Mouse (Mus musculus): ENCODE measurements around the gene Hdac11. TPM values are rescaled to one million over a fixed set of nuclear protein-coding genes. Genes with fewer than 3 reads are reported as not detected.

Hdac11 gene
- polyA plus RNA-seq, 1 experiment from 2014 or later = 18.6 TPM

DNA sequence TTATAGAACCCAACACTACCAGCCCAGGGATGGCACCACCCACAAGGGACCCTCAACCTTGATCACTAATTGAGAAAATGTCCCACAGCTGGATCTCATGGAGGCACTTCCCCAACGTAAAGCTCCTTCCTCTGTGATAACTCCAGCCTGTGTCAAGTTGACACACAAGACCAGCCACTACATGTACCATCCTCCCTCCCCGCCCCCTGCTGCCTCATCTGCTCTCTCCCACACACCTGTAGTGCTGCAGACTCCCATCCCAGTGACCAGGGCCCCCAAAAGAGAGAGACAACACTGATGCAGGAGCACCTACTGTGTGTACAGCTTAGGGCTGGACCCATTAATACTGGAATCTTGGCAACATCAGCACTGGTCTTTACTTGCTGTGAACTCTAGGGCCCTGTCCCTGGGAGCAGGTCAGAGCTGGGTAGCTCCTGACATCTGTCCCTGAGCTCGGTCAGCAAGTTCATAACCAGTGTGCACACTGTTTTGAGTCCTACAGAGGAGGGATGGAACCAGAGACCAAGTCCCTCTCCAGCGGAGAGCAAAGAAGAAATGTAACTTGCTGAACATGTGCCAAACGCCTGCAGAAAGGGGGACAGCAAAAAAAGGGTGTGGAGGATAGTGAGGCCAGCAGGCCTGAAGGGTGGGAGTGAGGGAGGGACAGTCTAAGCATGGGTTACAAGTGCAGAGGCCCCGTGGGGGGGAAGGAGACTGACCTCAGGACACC is 5.2 kb downstream of the Hdac11 start:
- Histone ChIP-seq H3K27ac (no peak overlapping the region), H3K9me3 (no peaks in the 10 kb centered on the region), H3K4me2 (replicated peaks) (no peak overlapping the region), H3K4me3 (no peak overlapping the region), H3K4me1 (peaks cover 61% of the 10 kb centered on the region), H3K27me3 (no peaks in the 10 kb centered on the region), H3K36me3 (peaks cover 13% of the 10 kb centered on the region), H3K9ac (no peak overlapping the region)
- no peak for ATAC-seq (ENCODE audit: low FRiP score, low read depth)
- WGBS = 66% methylated on average over 6 of the region's 6 CpGs

DNA sequence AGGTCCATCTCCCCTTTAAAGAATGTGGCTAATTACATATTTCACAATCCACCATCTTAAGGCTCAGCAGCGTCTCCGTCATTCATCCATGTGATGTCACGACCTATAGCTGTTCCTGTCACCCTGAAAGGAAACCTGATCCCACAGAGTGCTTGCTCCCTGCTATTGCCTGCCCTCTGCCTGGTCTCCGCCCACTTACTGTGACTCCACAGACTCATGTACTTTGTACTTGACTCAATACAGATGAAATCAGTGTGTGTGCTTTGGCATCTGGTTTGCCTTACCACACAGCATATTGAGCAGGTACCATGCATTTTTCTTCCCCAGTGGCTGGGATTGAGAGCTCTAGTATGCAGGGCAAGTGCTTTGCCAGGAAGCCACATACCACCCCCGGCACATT is 5.8 kb downstream of the Hdac11 start:
- no peaks in the 10 kb centered on the region for H3K27me3 ChIP-seq
- 83% methylated on average over 5 of the region's 5 CpGs for WGBS
- H3K36me3 ChIP-seq = peaks cover 16% of the 10 kb centered on the region
- no peak overlapping the region for H3K27ac ChIP-seq
- H3K4me2 ChIP-seq (replicated peaks) = no peak overlapping the region
- H3K4me3 ChIP-seq = no peak overlapping the region
- no peak for ATAC-seq (ENCODE audit: low FRiP score, low read depth)
- H3K4me1 ChIP-seq = peaks cover 55% of the 10 kb centered on the region
- no peak overlapping the region for H3K9ac ChIP-seq
- H3K9me3 ChIP-seq = no peaks in the 10 kb centered on the region

DNA sequence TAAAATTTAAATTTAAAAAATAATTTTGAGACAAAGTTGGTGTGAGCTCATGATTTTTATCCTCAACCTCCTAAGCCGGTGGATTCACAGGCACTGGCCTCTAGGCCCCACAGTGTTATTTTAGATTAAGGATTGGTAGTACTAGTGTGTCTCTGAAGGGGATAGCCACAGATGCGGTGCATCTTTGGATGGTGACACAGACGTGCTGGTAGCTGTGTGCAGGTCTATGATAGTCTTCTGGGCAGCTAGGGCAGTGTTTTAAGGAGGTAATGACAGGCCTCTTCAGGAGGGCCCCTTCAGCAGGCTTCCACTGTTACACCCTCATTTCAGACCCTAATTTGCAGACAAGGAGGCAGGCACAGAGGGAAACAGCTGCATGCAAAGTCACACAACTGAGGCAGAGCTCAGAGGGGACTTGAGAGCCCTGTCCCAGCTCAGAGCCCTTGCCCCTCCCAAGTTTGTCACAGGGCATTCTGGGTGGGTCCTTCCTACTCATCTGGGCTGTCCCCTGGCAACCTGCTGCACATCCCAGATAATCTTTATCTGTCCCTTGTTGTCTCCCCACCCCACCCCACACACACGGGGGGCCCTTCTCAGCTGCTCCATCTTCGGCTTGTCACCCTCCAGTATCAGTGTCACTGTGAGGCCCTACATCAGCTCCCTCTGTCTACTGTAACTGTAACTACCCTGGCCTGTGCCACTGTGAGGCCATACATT is 6.9 kb downstream of the Hdac11 start:
- no peaks in the 10 kb centered on the region for H3K27me3 ChIP-seq
- no peak overlapping the region for H3K27ac ChIP-seq
- H3K4me1 ChIP-seq = peaks cover 45% of the 10 kb centered on the region
- no peak overlapping the region for H3K4me2 ChIP-seq (replicated peaks)
- H3K9ac ChIP-seq = no peak overlapping the region
- no peak for ATAC-seq (ENCODE audit: low FRiP score, low read depth)
- peaks cover 26% of the 10 kb centered on the region for H3K36me3 ChIP-seq
- no peaks in the 10 kb centered on the region for H3K9me3 ChIP-seq
- WGBS = 74% methylated on average over 5 of the region's 5 CpGs
- no peak overlapping the region for H3K4me3 ChIP-seq

DNA sequence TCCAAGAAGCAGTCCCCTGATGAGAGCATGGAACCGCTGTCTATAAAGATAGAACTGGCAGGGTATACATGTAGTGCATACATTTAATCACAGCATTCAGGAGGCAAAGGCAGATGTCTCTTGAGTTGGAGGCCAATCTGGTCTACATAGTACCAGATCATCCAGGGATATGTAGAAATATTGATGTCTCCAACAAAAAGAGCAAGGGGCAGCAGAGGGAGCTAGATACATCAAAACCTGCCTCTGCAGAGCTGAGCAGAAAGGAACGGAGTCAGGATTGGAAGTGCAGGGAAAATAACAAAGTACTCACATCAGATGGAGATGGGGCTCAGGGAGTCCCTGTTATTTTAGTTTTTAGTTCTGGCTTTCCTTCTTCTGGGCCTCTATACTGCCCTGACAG is 8.1 kb downstream of the Hdac11 start:
- Histone ChIP-seq H3K4me2 (replicated peaks) (no peak overlapping the region), H3K4me3 (no peak overlapping the region), H3K27ac (0 out of 2 replicates have a peak overlapping the region, but pooled peaks have one; percentile 28), H3K9me3 (no peaks in the 10 kb centered on the region), H3K27me3 (no peaks in the 10 kb centered on the region), H3K9ac (no peak overlapping the region; the same call in 1 of the 2 replicates), H3K36me3 (peaks cover 37% of the 10 kb centered on the region), H3K4me1 (peaks cover 33% of the 10 kb centered on the region)
- 64% methylated on average over 2 of the region's 2 CpGs for WGBS
- ATAC-seq (ENCODE audit: low FRiP score, low read depth) = no peak

DNA sequence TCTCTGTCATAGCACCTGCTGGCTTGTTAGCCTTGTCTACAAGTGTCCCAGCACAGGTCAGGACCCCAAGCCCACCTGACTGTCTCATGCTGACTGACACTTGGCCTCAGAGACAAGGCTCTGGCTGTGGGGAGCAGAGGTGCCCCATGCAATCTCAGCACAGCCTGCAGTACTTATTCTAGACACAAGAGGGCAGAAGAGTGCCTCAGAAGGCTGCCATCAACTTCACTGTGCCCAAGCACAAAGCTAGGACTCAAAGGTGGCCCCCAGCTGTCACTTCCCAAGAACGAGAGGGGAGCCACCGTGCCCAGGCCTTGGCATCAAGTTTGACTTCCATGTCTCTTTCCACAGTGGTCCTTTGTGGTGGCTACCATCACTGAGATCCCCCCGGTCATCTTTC is 8.7 kb downstream of the Hdac11 start:
- H3K4me2 ChIP-seq (replicated peaks) = no peak overlapping the region
- WGBS = 41% methylated on average over 3 of the region's 3 CpGs
- H3K4me1 ChIP-seq = peaks cover 27% of the 10 kb centered on the region
- no peaks in the 10 kb centered on the region for H3K27me3 ChIP-seq
- no peak overlapping the region for H3K4me3 ChIP-seq
- H3K27ac ChIP-seq = no peak overlapping the region
- peaks cover 41% of the 10 kb centered on the region for H3K36me3 ChIP-seq
- no peaks in the 10 kb centered on the region for H3K9me3 ChIP-seq
- no peak overlapping the region for H3K9ac ChIP-seq
- ATAC-seq (ENCODE audit: low FRiP score, low read depth) = no peak

DNA sequence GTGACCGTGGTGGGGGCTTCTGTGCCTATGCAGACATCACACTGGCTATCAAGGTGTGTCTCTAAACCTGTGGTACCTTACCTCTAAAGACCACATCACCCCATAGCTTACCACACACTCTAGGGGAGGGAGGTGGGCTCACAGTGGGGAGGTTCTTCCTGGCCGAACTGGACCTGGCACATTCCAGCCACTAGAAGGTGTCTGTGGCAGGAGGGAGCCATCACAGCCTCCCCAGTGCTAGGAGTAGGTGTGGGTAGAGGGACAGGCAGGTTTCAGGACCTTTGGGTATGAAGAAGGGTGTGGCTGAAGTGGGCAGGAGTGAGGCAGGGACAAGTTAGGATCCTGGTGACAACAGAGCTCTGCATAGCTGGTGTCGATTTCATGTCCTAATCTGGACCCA is 11.4 kb downstream of the Hdac11 start:
- H3K4me3 ChIP-seq = no peak overlapping the region
- H3K36me3 ChIP-seq = peaks cover 63% of the 10 kb centered on the region
- H3K9me3 ChIP-seq = no peaks in the 10 kb centered on the region
- H3K27me3 ChIP-seq = no peaks in the 10 kb centered on the region
- H3K4me2 ChIP-seq (replicated peaks) = no peak overlapping the region
- no peak for ATAC-seq (ENCODE audit: low FRiP score, low read depth)
- H3K9ac ChIP-seq = no peak overlapping the region
- 0 out of 2 replicates have a peak, but pooled peaks cover 6% of the 10 kb centered on the region for H3K4me1 ChIP-seq
- H3K27ac ChIP-seq = no peak overlapping the region
- 62% methylated on average over 3 of the region's 3 CpGs for WGBS

DNA sequence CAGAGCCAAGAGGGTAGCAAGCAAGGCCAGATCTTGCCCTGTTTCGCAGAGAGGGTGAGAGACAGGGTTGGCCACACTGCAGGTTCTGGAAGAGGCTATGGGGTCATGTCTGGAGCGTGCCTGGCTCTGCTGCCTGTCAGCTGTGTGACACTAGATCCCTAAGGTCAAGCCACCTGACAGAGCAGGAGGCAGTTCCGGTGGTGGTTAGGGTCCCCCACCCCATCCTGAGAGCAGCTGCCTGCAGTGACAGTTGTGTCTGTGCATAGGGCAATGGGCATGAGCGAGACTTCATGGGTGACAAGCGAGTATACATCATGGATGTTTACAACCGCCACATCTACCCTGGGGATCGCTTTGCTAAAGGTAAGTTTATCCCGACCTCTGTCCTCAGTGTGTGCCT is 12.7 kb downstream of the Hdac11 start:
- Histone ChIP-seq H3K4me3 (no peak overlapping the region), H3K27me3 (no peaks in the 10 kb centered on the region), H3K9me3 (no peaks in the 10 kb centered on the region), H3K4me2 (replicated peaks) (no peak overlapping the region), H3K4me1 (0 out of 2 replicates have a peak, but pooled peaks cover 6% of the 10 kb centered on the region), H3K27ac (no peak overlapping the region), H3K36me3 (peaks cover 72% of the 10 kb centered on the region), H3K9ac (no peak overlapping the region)
- whole genome bisulfite sequencing = 89% methylated on average over 8 of the region's 8 CpGs
- no peak for ATAC-seq (ENCODE audit: low FRiP score, low read depth)

DNA sequence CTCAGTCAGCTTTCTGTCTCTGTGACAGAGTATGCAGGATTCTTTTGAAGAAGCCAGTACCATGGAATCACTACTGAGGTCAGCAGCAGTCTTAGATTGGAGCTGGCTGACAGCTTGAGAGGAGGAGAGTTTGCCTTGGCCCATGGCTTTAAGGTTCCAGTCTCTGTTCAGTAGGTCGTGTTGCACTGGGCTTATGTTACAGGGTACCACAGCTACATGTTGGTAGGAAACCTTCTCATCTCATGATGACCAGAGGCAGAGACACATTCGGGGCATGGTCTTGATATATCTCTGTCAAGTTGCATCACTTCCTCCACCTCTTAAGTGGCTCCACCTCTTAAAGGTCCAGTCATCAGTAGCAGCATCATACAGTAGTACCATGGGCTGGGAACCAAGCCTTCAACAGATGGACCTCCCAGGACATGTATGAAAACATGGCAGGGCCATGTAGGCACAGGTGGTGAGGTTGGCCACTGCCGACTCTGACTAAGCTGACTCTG is 15.0 kb downstream of the Hdac11 start:
- Histone ChIP-seq H3K9ac (no peak overlapping the region), H3K4me1 (no peaks in the 10 kb centered on the region), H3K4me2 (replicated peaks) (no peak overlapping the region), H3K9me3 (no peaks in the 10 kb centered on the region), H3K27ac (no peak overlapping the region), H3K4me3 (no peak overlapping the region), H3K27me3 (no peaks in the 10 kb centered on the region), H3K36me3 (peaks cover 73% of the 10 kb centered on the region)
- ATAC-seq (ENCODE audit: low FRiP score, low read depth) = no peak
- WGBS = 75% methylated on average over 3 of the region's 3 CpGs

DNA sequence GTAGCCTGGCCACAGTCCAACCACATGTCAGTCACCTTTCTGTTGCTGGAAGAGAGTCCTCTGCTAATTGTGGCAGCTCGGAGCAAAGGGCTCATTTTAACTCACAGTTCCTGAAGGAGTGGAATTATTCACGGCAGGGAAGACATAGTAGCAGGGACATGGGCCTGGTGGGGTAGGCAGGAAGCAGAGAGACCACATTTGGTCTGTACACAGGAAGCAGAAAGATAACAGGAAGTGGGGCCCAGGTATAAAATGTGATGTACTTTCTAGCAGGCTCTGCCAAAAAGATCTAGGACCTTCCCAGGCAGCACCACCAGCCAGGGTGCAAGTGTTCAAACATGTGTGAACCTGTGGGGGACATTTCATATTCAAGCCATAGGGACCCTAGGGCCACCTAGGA is 15.9 kb downstream of the Hdac11 start:
- Histone ChIP-seq H3K9ac (no peak overlapping the region), H3K27ac (no peak overlapping the region), H3K4me2 (replicated peaks) (no peak overlapping the region), H3K27me3 (no peaks in the 10 kb centered on the region), H3K4me3 (no peak overlapping the region), H3K36me3 (peaks cover 67% of the 10 kb centered on the region), H3K9me3 (no peaks in the 10 kb centered on the region), H3K4me1 (no peaks in the 10 kb centered on the region)
- WGBS = 75% methylated on average over 2 of the region's 2 CpGs
- ATAC-seq (ENCODE audit: low FRiP score, low read depth) = no peak

DNA sequence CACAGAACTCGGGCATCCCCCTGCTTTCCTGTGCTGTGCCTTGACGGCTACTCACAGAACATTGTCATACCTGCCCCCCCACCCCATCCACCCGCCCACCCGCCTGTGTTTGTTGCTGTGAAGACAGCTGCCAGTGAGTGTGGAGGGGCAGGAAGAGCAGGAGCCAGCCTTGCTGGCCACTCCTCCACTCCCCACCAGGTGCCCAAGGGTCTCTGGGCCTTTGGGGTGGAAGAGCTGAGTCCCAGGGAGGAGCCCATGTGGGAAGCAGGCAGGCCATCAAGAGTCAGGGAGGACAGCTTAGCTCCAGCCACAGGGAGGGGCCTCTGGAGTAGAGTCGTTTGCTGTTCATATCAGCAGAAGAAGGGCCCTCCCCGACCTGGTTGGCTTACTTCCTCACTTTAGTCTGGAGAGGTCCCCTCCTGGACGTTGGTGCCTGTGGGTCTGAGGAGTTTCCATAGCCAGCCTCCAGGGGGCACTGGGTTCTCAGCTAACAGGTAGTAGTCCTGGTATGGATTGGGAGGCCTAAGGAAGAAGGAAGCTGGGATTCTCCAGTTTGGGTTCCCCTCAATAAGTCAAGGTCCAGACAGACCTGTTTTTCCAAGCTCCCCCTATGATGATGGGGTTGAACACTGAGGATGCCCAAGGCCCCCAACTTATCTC is 16.9 kb downstream of the Hdac11 start:
- WGBS = 49% methylated on average over 7 of the region's 7 CpGs
- Histone ChIP-seq H3K4me2 (replicated peaks) (no peak overlapping the region), H3K4me1 (peaks cover 2% of the 10 kb centered on the region; the same call in 1 of the 2 replicates), H3K36me3 (peaks cover 58% of the 10 kb centered on the region), H3K4me3 (no peak overlapping the region), H3K27ac (no peak overlapping the region), H3K27me3 (0 out of 2 replicates have a peak, but pooled peaks cover 3% of the 10 kb centered on the region), H3K9me3 (no peaks in the 10 kb centered on the region), H3K9ac (no peak overlapping the region)
- 0 out of 2 replicates have a peak, but pooled peaks have one; percentile 60 for ATAC-seq (ENCODE audit: low FRiP score, low read depth)

DNA sequence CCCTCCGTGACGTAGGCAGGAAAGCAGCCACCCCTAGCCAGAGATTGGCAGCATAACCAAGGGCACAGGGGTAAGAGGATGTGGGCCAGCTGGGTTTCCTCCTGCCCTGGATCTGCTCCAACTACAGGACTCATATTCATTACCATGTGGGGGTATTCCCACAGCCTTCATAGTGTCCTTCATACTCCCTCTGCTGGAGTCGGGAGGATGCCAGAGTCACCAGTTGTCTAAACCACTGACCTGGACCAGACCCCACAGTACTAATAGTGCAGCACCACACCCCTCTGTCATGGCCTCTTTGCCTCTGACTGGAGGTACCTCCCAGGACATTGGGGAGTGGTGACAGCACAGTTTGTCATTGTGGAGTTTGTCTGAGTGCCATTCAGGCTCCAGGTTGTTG is 17.7 kb downstream of the Hdac11 start:
- Histone ChIP-seq H3K4me1 (peaks cover 5% of the 10 kb centered on the region; the same call in 1 of the 2 replicates), H3K27me3 (0 out of 2 replicates have a peak, but pooled peaks cover 3% of the 10 kb centered on the region), H3K4me2 (replicated peaks) (no peak overlapping the region), H3K9me3 (no peaks in the 10 kb centered on the region), H3K9ac (no peak overlapping the region), H3K36me3 (peaks cover 51% of the 10 kb centered on the region), H3K4me3 (no peak overlapping the region), H3K27ac (no peak overlapping the region)
- no peak for ATAC-seq (ENCODE audit: low FRiP score, low read depth)
- WGBS = 83% methylated on average over 3 of the region's 3 CpGs

DNA sequence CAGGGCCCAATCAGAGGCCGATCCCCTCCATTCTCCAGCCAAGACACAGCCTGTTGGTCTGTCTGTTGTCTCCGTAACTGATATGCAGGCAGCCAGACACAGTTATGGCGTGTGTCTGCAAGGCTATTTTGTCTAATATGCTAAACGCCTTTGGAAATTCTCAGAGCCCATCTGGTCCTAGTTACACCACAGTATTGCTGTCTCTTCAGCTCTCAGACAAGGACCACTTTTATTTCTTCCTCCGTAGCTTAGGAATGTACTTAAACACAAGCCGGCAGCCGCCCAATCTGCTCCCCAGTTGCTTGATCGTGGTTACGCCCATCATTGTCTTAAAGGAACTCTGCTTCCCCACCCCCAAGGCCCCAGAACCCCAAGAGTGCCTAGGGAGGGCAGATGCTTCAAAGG is 24.3 kb downstream of the Hdac11 start:
- H3K27me3 ChIP-seq = 0 out of 2 replicates have a peak, but pooled peaks cover 3% of the 10 kb centered on the region
- no peak overlapping the region for H3K9ac ChIP-seq
- H3K27ac ChIP-seq = peak overlapping the region; percentile 85
- WGBS = 13% methylated on average over 9 of the region's 9 CpGs
- peak; percentile 81 for ATAC-seq (ENCODE audit: low FRiP score, low read depth)
- H3K36me3 ChIP-seq = no peaks in the 10 kb centered on the region
- no peak overlapping the region for H3K4me3 ChIP-seq
- peaks cover 51% of the 10 kb centered on the region for H3K4me1 ChIP-seq
- no peaks in the 10 kb centered on the region for H3K9me3 ChIP-seq
- no peak overlapping the region; the same call in none of the 2 replicates for H3K4me2 ChIP-seq (replicated peaks)

Measured in limb, embryonic 13.5 days (tissue).